Mouse (Mus musculus): Measurements from ENCODE around the gene Rgs10. TPM values are rescaled to one million over a fixed set of nuclear protein-coding genes. Genes with fewer than 3 reads are reported as not detected.

The Rgs10 gene
- polyA plus RNA-seq, 1 experiment from 2014 or later: 20.7 TPM

DNA sequence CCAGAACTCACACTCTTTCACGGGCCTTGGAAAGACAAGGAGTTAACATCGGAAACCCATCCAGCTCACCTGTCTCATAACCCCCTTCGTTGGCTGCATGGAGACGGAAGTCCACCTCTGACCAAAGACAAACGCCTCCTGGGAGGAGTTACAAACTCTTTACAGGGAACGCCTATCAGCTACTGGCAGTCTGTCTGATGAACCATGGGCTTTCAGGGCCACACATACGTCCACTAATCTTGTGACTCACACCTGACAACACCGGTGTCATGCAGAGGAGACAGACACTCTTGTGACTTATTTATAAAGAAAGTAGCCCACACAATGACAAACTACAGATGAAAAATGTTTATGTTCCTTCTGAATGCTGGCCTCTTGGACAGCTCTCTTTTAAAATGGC is 16.0 kb downstream of the Rgs10 start:
- Histone ChIP-seq H3K4me2 (ENCODE audit: low read depth, low read length) (no peak overlapping the region), H3K36me3 (ENCODE audit: control insufficient read depth, insufficient read depth, low read length) (no peaks in the 10 kb centered on the region), H3K27me3 (replicated peaks; ENCODE audit: control insufficient read depth, insufficient read depth, low read length) (no peaks in the 10 kb centered on the region), H3K9ac (ENCODE audit: low read depth, low read length) (no peak overlapping the region), H3K9me3 (ENCODE audit: control insufficient read depth, low read length) (no peaks in the 10 kb centered on the region), H3K4me1 (ENCODE audit: control insufficient read depth, insufficient read depth, low read length) (no peaks in the 10 kb centered on the region), H3K27ac (replicated peaks; ENCODE audit: low read depth, low read length) (no peak overlapping the region), H3K4me3 (ENCODE audit: low read depth, low read length) (no peak overlapping the region)
- no peak for DNase-seq (ENCODE audit: low spot score)
- 79% methylated on average over 8 of the region's 8 CpGs for WGBS
- ATAC-seq (ENCODE audit: low read depth): no peak

GRCm38 (mm10) chr7:128398664-128399063 is 19.9 kb downstream of the Rgs10 start:
- no peak overlapping the region for H3K4me2 ChIP-seq (ENCODE audit: low read depth, low read length)
- no peak overlapping the region for H3K9ac ChIP-seq (ENCODE audit: low read depth, low read length)
- H3K27ac ChIP-seq (replicated peaks; ENCODE audit: low read depth, low read length): no peak overlapping the region
- H3K9me3 ChIP-seq (ENCODE audit: control insufficient read depth, low read length): no peaks in the 10 kb centered on the region
- ATAC-seq (ENCODE audit: low read depth): no peak
- no peak for DNase-seq (ENCODE audit: low spot score)
- H3K36me3 ChIP-seq (ENCODE audit: control insufficient read depth, insufficient read depth, low read length): no peaks in the 10 kb centered on the region
- no peaks in the 10 kb centered on the region for H3K4me1 ChIP-seq (ENCODE audit: control insufficient read depth, insufficient read depth, low read length)
- no peaks in the 10 kb centered on the region for H3K27me3 ChIP-seq (replicated peaks; ENCODE audit: control insufficient read depth, insufficient read depth, low read length)
- no peak overlapping the region for H3K4me3 ChIP-seq (ENCODE audit: low read depth, low read length)
- 70% methylated on average over 4 of the region's 4 CpGs for WGBS

- H3K27ac ChIP-seq (replicated peaks; ENCODE audit: low read depth, low read length): no peak overlapping the region
- H3K4me1 ChIP-seq (ENCODE audit: control insufficient read depth, insufficient read depth, low read length): 0 out of 2 replicates have a peak, but pooled peaks cover 4% of the 10 kb centered on the region
- DNase-seq (ENCODE audit: low spot score): no peak
- H3K4me2 ChIP-seq (ENCODE audit: low read depth, low read length): no peak overlapping the region
- H3K9ac ChIP-seq (ENCODE audit: low read depth, low read length): no peak overlapping the region
- ATAC-seq (ENCODE audit: low read depth): no peak
- no peaks in the 10 kb centered on the region for H3K36me3 ChIP-seq (ENCODE audit: control insufficient read depth, insufficient read depth, low read length)
- H3K27me3 ChIP-seq (replicated peaks; ENCODE audit: control insufficient read depth, insufficient read depth, low read length): no peaks in the 10 kb centered on the region
- no peak overlapping the region for H3K4me3 ChIP-seq (ENCODE audit: low read depth, low read length)
- H3K9me3 ChIP-seq (ENCODE audit: control insufficient read depth, low read length): no peaks in the 10 kb centered on the region
- 69% methylated on average over 2 of the region's 2 CpGs for WGBS
Measured at GRCm38 (mm10) chr7:128397066-128397465, 21.5 kb downstream of the Rgs10 start.

DNA sequence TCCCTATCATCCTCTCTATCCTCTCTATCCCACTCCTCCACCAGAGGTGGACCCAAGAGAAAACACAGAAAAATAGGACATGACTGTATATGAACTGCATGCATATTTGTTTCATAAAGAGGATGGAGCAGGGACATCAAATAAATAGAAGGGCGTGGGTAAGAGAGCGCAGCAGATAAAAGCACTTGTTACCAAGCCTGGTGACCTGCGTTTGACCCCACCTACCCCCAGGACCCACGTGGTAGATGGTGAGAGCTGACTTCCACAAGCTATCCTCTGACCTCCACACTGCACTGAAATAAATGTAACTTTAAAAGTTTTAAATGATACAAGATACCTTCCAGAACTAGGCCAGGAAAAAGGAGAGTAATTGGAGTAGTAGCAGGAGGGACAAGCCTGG is 24.8 kb downstream of the Rgs10 start:
- 60% methylated on average over 4 of the region's 4 CpGs for WGBS

GRCm38 (mm10) chr7:128392972-128393314 is 25.6 kb downstream of the Rgs10 start:
- no peaks in the 10 kb centered on the region for H3K27me3 ChIP-seq (replicated peaks; ENCODE audit: control insufficient read depth, insufficient read depth, low read length)
- no peaks in the 10 kb centered on the region for H3K9me3 ChIP-seq (ENCODE audit: control insufficient read depth, low read length)
- H3K4me2 ChIP-seq (ENCODE audit: low read depth, low read length): no peak overlapping the region
- WGBS: 33% methylated on average over 5 of the region's 5 CpGs
- DNase-seq (ENCODE audit: low spot score) (no peak), ATAC-seq (ENCODE audit: low read depth) (no peak)
- H3K9ac ChIP-seq (ENCODE audit: low read depth, low read length): no peak overlapping the region
- H3K36me3 ChIP-seq (ENCODE audit: control insufficient read depth, insufficient read depth, low read length): no peaks in the 10 kb centered on the region
- H3K27ac ChIP-seq (replicated peaks; ENCODE audit: low read depth, low read length): no peak overlapping the region
- no peak overlapping the region for H3K4me3 ChIP-seq (ENCODE audit: low read depth, low read length)
- peaks cover 14% of the 10 kb centered on the region for H3K4me1 ChIP-seq (ENCODE audit: control insufficient read depth, insufficient read depth, low read length)

More for the DNA sequence above, 24.8 kb downstream of the Rgs10 start:
- no peak overlapping the region for H3K9ac ChIP-seq (ENCODE audit: low read depth, low read length)
- peaks cover 14% of the 10 kb centered on the region for H3K4me1 ChIP-seq (ENCODE audit: control insufficient read depth, insufficient read depth, low read length)
- DNase-seq (ENCODE audit: low spot score) (no peak), ATAC-seq (ENCODE audit: low read depth) (no peak)
- H3K4me3 ChIP-seq (ENCODE audit: low read depth, low read length): no peak overlapping the region
- H3K4me2 ChIP-seq (ENCODE audit: low read depth, low read length): no peak overlapping the region
- H3K27me3 ChIP-seq (replicated peaks; ENCODE audit: control insufficient read depth, insufficient read depth, low read length): no peaks in the 10 kb centered on the region
- no peaks in the 10 kb centered on the region for H3K36me3 ChIP-seq (ENCODE audit: control insufficient read depth, insufficient read depth, low read length)
- H3K27ac ChIP-seq (replicated peaks; ENCODE audit: low read depth, low read length): no peak overlapping the region
- no peaks in the 10 kb centered on the region for H3K9me3 ChIP-seq (ENCODE audit: control insufficient read depth, low read length)

- WGBS: 63% methylated on average over 18 of the region's 18 CpGs
- Histone ChIP-seq H3K27ac (replicated peaks; ENCODE audit: low read depth, low read length) (no peak overlapping the region; the same call in 1 of the 2 replicates), H3K36me3 (ENCODE audit: control insufficient read depth, insufficient read depth, low read length) (no peaks in the 10 kb centered on the region), H3K4me2 (ENCODE audit: low read depth, low read length) (no peak overlapping the region), H3K4me3 (ENCODE audit: low read depth, low read length) (no peak overlapping the region), H3K4me1 (ENCODE audit: control insufficient read depth, insufficient read depth, low read length) (peaks cover 14% of the 10 kb centered on the region), H3K27me3 (replicated peaks; ENCODE audit: control insufficient read depth, insufficient read depth, low read length) (no peaks in the 10 kb centered on the region), H3K9me3 (ENCODE audit: control insufficient read depth, low read length) (no peaks in the 10 kb centered on the region), H3K9ac (ENCODE audit: low read depth, low read length) (no peak overlapping the region)
- DNase-seq (ENCODE audit: low spot score): peak; percentile 46
- peak; percentile 81; the same call in 1 of the 2 replicates for ATAC-seq (ENCODE audit: low read depth)
Measured at GRCm38 (mm10) chr7:128392071-128392971, 26.2 kb downstream of the Rgs10 start.

DNA sequence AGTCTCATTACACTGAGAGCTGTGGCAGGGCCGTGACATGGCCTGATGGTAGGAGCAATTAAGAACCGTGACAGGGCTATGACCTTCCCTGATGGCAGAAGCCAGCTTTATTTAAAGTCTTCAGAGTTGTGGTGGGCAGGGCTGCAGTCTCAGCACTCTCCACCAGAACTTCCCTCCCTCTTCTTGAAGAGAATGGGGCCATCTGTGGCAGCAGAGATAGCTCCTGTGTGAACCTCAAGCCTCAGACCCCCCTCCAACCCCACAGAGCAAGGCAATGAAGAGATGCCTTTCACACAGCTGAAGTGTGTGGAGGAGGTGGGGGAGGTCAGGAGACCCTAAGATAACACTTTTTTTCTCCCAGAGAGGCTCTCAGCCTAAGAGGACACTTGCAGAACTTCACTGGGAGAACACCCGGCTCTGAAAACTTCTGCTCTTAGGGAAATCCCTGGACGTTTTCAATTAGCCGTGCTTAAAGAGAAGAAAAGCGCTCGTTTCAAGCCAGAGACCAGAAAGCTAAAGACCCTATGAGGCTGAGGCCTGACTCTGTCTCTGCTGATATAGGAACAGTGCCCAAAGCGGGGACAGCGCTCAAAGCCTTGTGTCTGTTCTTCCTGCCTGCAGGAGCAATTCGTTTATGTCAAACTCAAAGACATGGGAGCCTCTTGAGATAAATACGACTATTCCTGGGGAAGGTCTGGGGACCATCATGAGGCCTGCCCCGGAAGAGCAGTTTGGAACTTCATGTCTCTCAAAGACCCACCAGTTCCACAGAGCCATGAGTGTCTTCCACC is 27.1 kb downstream of the Rgs10 start:
- Histone ChIP-seq H3K4me2 (ENCODE audit: low read depth, low read length) (no peak overlapping the region), H3K4me3 (ENCODE audit: low read depth, low read length) (no peak overlapping the region), H3K27ac (replicated peaks; ENCODE audit: low read depth, low read length) (peak overlapping the region; percentile 4; the same call in 1 of the 2 replicates), H3K36me3 (ENCODE audit: control insufficient read depth, insufficient read depth, low read length) (no peaks in the 10 kb centered on the region), H3K27me3 (replicated peaks; ENCODE audit: control insufficient read depth, insufficient read depth, low read length) (no peaks in the 10 kb centered on the region), H3K4me1 (ENCODE audit: control insufficient read depth, insufficient read depth, low read length) (peaks cover 14% of the 10 kb centered on the region), H3K9me3 (ENCODE audit: control insufficient read depth, low read length) (no peaks in the 10 kb centered on the region), H3K9ac (ENCODE audit: low read depth, low read length) (no peak overlapping the region)
- ATAC-seq (ENCODE audit: low read depth) (no peak), DNase-seq (ENCODE audit: low spot score) (no peak)
- 39% methylated on average over 12 of the region's 12 CpGs for WGBS

DNA sequence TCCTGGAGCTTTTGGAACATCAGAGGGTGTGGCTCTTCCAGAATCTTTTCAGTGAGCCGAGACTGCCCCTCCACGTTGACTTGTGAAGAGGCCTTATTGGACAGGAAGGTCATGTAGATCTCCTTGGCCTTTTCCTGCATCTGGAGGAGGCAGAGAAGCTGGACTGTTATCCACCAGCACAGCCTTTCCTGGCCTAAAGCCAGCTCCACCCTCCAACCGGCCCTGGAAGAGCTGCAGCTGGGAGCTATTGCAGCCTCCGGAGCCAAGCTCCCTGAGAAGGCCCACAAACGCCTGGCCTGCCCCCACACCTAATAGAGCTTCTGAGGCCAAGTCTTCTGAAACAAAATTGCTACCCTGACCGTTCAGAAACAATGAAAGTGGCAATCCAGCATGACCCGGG is 29.6 kb downstream of the Rgs10 start:
- WGBS: 24% methylated on average over 7 of the region's 7 CpGs
- Histone ChIP-seq H3K36me3 (ENCODE audit: control insufficient read depth, insufficient read depth, low read length) (no peaks in the 10 kb centered on the region), H3K4me1 (ENCODE audit: control insufficient read depth, insufficient read depth, low read length) (peaks cover 14% of the 10 kb centered on the region), H3K4me3 (ENCODE audit: low read depth, low read length) (no peak overlapping the region), H3K4me2 (ENCODE audit: low read depth, low read length) (no peak overlapping the region), H3K9ac (ENCODE audit: low read depth, low read length) (no peak overlapping the region), H3K9me3 (ENCODE audit: control insufficient read depth, low read length) (no peaks in the 10 kb centered on the region), H3K27me3 (replicated peaks; ENCODE audit: control insufficient read depth, insufficient read depth, low read length) (no peaks in the 10 kb centered on the region), H3K27ac (replicated peaks; ENCODE audit: low read depth, low read length) (no peak overlapping the region)
- ATAC-seq (ENCODE audit: low read depth) (no peak; the same call in 1 of the 2 replicates), DNase-seq (ENCODE audit: low spot score) (peak; percentile 71)

Data from embryonic facial prominence, embryonic 14.5 days (tissue).